Mouse (Mus musculus) heart, embryonic 14.5 days (tissue): ENCODE data around the gene Osbpl10. TPM values are rescaled to one million over a fixed set of nuclear protein-coding genes. Genes with fewer than 3 reads are reported as not detected.
"Not testable (repeated sequence)": the region's sequence is repeated elsewhere in the genome, so short reads cannot be mapped to it uniquely, and the experiment has no call there.

ENCODE experiments used
- ATAC-seq: fragments of 200-750 bp; cut with Nextera tagmentation; 2 replicates; pipeline ENCODE4 v1.8.0; 2017; ENCODE audit warnings: low read depth, moderate TSS enrichment; ENCODE audit not compliant: insufficient number of reproducible peaks, insufficient read depth, low FRiP score
- H3K27ac ChIP-seq, 2 experiments: fragments of 200-500 bp in 1 of 2; fragments of 300-500 bp in 1 of 2; sonication (generic) in 1 of 2; replicated peaks in 1 of 2; 2 replicates each; pipeline ENCODE4 v1.5.1; 2012 to 2014; ENCODE audit warnings: low read depth in 2 of 2, low read length in 2 of 2, control low read depth in 1 of 2, mild to moderate bottlenecking in 1 of 2, mixed read lengths in 1 of 2; ENCODE audit not compliant: control insufficient read depth in 1 of 2, insufficient read depth in 1 of 2
- H3K27me3 ChIP-seq: fragments of 300-500 bp; sonication (generic); 2 replicates; pipeline ENCODE4 v1.6.1; 2014; ENCODE audit warnings: mild to moderate bottlenecking, low read length, control low read depth; ENCODE audit not compliant: control insufficient read depth, insufficient read depth
- H3K36me3 ChIP-seq: fragments of 300-500 bp; sonication (generic); 2 replicates; pipeline ENCODE4 v1.6.1; 2014; ENCODE audit warnings: mild to moderate bottlenecking, control low read depth, low read length, mixed read lengths; ENCODE audit not compliant: control insufficient read depth, insufficient read depth
- H3K4me1 ChIP-seq, 2 experiments: fragments of 200-500 bp in 1 of 2; fragments of 300-500 bp in 1 of 2; sonication (generic) in 1 of 2; 2 replicates each; pipeline ENCODE4 v1.6.1; 2012 to 2014; ENCODE audit warnings: low read length in 2 of 2, control low read depth in 1 of 2, mixed read lengths in 1 of 2; ENCODE audit not compliant: control insufficient read depth in 2 of 2, insufficient read depth in 2 of 2
- H3K4me2 ChIP-seq: fragments of 300-500 bp; sonication (generic); 2 replicates; pipeline ENCODE4 v1.6.1; 2014; ENCODE audit warnings: mild to moderate bottlenecking, low read length
- H3K4me3 ChIP-seq, 2 experiments: fragments of 200-500 bp in 1 of 2; fragments of 300-500 bp in 1 of 2; sonication (generic) in 1 of 2; 2 replicates each; pipeline ENCODE4 v1.5.1; 2012 to 2014; ENCODE audit warnings: low read length in 2 of 2, mild to moderate bottlenecking in 2 of 2, control low read depth in 1 of 2, low read depth in 1 of 2, moderate library complexity in 1 of 2; ENCODE audit not compliant: control insufficient read depth in 1 of 2, insufficient read depth in 1 of 2
- H3K9ac ChIP-seq: fragments of 300-500 bp; sonication (generic); 2 replicates; pipeline ENCODE4 v1.6.1; 2014; ENCODE audit warnings: mild to moderate bottlenecking, low read length
- H3K9me3 ChIP-seq: fragments of 300-500 bp; sonication (generic); 2 replicates; pipeline ENCODE4 v1.6.1; 2016; ENCODE audit warnings: low read length, control low read depth; ENCODE audit not compliant: control insufficient read depth
- WGBS: fragments of 180-500 bp; shearing (Covaris S2); extraction: QIAGEN DNeasy Blood & Tissue Kit; methylation state at CpG from one replicate; pipeline ENCODE4 v1.1.7; 2014; 5-methylcytosine and 5-hydroxymethylcytosine counted together
- polyA plus RNA-seq: library from polyadenylated mRNA; unstranded; fragments of >200 nt; fragmentation: Nextera tagmentation; extraction: Ambion mirVana; gene quantifications from 2 replicates; pipeline ENCODE4 v1.2.1, GENCODE M21; 2014

Osbpl10 gene
- polyA plus RNA-seq, 1 experiment from 2014 or later, result 2.2 TPM

DNA sequence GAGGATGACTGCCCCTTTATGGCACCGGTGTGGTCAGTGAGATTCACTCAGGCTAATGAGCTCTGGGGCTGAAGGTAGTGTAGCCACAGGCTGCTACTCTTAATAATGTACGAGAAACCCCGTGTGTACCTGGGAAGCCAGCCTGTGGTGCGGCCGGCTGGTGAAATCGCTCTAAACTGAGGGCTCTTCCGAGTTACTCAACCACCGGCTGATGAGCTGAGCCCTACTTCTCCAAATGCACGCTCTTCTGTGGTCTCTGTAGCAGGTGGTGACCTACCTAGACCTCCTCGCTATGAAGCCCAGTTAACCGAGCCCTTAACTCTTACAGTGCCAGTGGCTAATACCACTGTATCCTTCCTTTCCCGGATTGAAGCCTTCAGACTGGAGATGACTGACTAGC, 34.0 kb downstream of the Osbpl10 start:
- no peak for ATAC-seq
- Histone ChIP-seq H3K9ac (no peak overlapping the region), H3K4me1 (peaks cover 5 to 15% of the 10 kb centered on the region in 2 experiments; a peak in 2 of 4 replicates), H3K4me3 (no peak overlapping the region), H3K9me3 (peaks cover 9% of the 10 kb centered on the region), H3K27ac (no peak overlapping the region), H3K4me2 (no peak overlapping the region), H3K27me3 (no peaks in the 10 kb centered on the region), H3K36me3 (no peaks in the 10 kb centered on the region)
- WGBS, result 62% methylated on average over 12 of the region's 12 CpGs

DNA sequence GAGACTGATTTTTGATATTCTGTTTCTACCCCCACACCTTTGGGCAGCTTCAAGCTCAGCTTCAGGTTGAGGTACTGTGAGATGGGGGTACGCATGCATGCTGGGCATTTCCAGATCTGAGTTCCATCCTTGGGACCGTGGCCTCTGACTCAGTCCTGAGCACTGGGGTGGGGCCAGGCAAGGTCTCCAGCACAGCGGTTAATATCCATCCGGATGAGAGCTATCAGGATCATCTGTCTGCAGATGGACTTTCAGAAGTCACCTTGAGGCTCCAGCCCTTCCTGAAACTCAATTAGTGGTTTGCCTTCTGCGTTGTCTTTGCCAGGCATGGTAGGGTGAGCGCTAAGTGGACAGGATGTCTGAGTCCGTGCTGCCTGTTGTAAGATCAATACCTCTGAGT, 41.8 kb downstream of the Osbpl10 start:
- Histone ChIP-seq H3K27me3 (no peaks in the 10 kb centered on the region), H3K9ac (no peak overlapping the region), H3K9me3 (no peaks in the 10 kb centered on the region), H3K4me2 (no peak overlapping the region), H3K4me3 (no peak overlapping the region), H3K27ac (no peak overlapping the region), H3K4me1 (peaks cover 13 to 32% of the 10 kb centered on the region in 2 experiments), H3K36me3 (no peaks in the 10 kb centered on the region)
- WGBS, result 86% methylated on average over 7 of the region's 7 CpGs
- no peak for ATAC-seq

DNA sequence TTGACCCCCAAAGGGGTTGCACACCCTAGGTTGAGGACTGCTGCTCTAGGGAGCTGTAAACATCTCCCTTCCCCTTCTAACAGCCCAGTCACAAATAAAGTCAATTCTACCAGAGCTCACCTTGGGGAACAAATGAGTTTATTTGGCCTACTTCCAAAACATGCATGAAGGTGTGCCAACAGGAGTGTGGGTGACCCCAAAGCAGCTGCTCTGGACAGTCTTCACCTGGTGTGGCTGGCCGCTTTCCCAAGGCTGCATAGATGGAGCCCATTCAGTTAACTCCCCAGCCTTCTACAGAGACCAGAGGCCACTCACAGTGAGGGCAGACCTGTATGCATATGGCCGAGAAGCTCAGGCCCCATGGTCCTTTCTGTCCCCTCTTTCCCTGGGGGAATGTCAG, 43.0 kb downstream of the Osbpl10 start:
- no peaks in the 10 kb centered on the region for H3K9me3 ChIP-seq
- peaks cover 13 to 32% of the 10 kb centered on the region in 2 experiments for H3K4me1 ChIP-seq
- H3K27me3 ChIP-seq, result no peaks in the 10 kb centered on the region
- 86% methylated on average over 2 of the region's 2 CpGs for WGBS
- no peak overlapping the region for H3K4me2 ChIP-seq
- no peak overlapping the region for H3K9ac ChIP-seq
- H3K27ac ChIP-seq, result no peak overlapping the region
- no peak overlapping the region for H3K4me3 ChIP-seq
- no peak for ATAC-seq
- H3K36me3 ChIP-seq, result no peaks in the 10 kb centered on the region

DNA sequence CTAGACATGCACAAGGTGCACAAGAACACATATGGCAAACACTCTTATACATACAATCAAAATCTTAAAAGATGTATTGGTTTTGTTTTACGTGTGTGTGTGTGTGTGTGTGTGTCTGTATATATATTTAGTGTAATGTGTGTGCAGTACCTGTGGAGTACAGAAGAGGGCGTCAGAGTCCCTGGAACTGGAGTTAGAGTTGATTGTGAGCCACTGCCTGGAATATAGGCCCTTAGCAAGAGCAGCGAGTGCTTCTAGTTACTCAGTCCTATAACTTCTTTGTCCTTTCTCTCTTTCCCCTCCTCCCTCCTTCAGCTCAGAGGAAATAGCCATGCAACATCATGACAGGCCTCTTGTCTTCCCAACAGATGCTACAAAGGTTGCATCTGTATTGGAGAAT, 44.8 kb downstream of the Osbpl10 start:
- no peak for ATAC-seq
- Histone ChIP-seq H3K4me1 (peaks cover 13 to 32% of the 10 kb centered on the region in 2 experiments), H3K27me3 (no peaks in the 10 kb centered on the region), H3K9ac (no peak overlapping the region), H3K4me3 (no peak overlapping the region), H3K36me3 (no peaks in the 10 kb centered on the region), H3K4me2 (no peak overlapping the region), H3K9me3 (no peaks in the 10 kb centered on the region), H3K27ac (peak overlapping the region in 1 of 2 experiments; percentile 82; a peak in 2 of 4 replicates)
- WGBS, result 84% methylated on average over 3 of the region's 3 CpGs

DNA sequence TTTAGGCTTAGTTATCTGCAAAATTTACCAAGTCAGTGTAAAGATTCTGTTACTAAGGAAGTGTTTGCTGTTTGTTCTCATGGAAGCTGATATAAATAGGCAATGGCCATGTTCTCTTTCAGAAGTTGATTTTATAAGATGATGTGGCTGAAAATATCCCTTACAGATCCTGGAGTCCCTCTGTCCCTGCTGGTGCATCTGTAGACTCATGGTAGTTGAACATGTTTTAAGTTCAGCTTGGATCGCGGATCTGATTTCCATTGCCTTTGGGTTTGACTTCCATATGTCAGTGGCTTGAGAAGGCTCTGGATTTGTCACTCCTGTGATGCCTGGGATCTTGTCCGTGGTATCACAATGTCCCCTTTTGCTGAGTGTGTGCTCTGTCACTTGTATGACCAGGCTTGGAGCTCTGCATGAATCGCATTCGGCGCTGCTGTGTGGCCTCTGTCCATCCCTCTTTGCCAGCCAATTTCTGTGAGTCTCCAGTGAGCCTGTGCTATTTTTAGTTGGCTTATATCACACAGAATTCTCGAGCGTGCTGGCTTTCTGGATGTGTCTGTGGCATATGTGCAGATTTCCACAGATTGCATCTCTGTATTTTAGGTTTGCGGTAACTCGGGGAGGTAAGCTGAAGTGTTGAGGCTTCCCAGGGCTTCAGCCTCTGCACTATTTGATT, 45.5 kb downstream of the Osbpl10 start:
- ATAC-seq, result peak; percentile 32; the same call in 1 of the 2 replicates
- H3K4me2 ChIP-seq, result peak overlapping the region; percentile 59
- WGBS, result 42% methylated on average over 10 of the region's 10 CpGs

DNA sequence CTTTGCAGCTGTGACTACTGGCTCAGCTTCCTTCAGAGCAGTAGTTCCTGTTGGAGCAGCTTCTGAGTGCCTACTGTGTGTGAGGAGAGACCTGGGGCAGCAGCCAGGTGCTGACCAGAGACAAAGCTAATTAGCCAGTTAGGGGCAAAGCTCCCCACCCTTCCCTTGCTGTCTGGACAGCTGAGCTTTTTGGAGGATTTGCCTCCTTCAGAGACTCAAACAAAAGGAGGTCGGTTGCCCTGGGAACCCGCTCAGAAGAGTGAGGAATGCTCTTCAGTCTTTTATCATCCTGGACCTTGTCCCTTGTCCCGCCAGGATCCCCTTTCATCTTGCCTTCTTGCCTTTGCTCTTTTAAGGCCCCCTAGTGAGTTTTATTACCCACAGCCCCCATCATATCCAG, 50.9 kb downstream of the Osbpl10 start:
- H3K4me3 ChIP-seq, result no peak overlapping the region
- no peaks in the 10 kb centered on the region for H3K9me3 ChIP-seq
- no peak overlapping the region for H3K4me2 ChIP-seq
- 21% methylated on average over 3 of the region's 3 CpGs for WGBS
- ATAC-seq, result no peak
- no peaks in the 10 kb centered on the region for H3K36me3 ChIP-seq
- no peaks in the 10 kb centered on the region for H3K27me3 ChIP-seq
- peaks cover 6 to 11% of the 10 kb centered on the region in 2 experiments; a peak in 3 of 4 replicates for H3K4me1 ChIP-seq
- no peak overlapping the region for H3K27ac ChIP-seq
- H3K9ac ChIP-seq, result no peak overlapping the region

More for the DNA sequence above, 45.5 kb downstream of the Osbpl10 start:
- H3K9ac ChIP-seq, result peak overlapping the region; percentile 21; the same call in 1 of the 2 replicates
- peaks cover 13 to 28% of the 10 kb centered on the region in 2 experiments for H3K4me1 ChIP-seq
- no peak overlapping the region; a peak in 1 of 4 replicates for H3K4me3 ChIP-seq
- H3K36me3 ChIP-seq, result no peaks in the 10 kb centered on the region
- H3K9me3 ChIP-seq, result no peaks in the 10 kb centered on the region
- H3K27me3 ChIP-seq, result no peaks in the 10 kb centered on the region
- peak overlapping the region; percentile 60 to 82 for H3K27ac ChIP-seq

DNA sequence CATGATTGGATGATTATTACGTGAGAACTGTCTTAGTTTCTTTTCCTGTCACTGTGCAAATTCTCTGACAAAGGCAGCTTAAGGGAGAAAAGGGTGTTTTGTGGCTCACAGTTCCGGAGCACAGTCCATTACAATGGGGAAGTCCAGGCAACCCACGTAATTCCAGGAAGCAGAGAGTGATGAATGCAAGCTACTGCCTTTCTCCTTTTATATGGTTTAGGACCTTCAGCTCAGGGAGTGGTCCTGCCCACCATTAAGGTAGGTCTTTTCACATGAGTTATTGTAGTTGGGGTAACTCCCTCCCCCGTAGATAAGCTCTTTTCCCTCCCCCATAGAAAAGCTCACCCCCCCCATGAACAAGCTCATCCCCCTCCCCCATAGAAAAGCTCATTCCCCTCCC, 52.2 kb downstream of the Osbpl10 start:
- H3K9ac ChIP-seq, result no peak overlapping the region
- H3K27me3 ChIP-seq, result no peaks in the 10 kb centered on the region
- H3K4me1 ChIP-seq, result peaks cover 0 to 5% of the 10 kb centered on the region in 2 experiments; a peak in 1 of 4 replicates
- no peaks in the 10 kb centered on the region for H3K9me3 ChIP-seq
- no peak overlapping the region for H3K4me3 ChIP-seq
- ATAC-seq, result no peak
- H3K27ac ChIP-seq, result no peak overlapping the region
- no peak overlapping the region for H3K4me2 ChIP-seq
- no peaks in the 10 kb centered on the region for H3K36me3 ChIP-seq
- 87% methylated on average over 4 of the region's 4 CpGs for WGBS

DNA sequence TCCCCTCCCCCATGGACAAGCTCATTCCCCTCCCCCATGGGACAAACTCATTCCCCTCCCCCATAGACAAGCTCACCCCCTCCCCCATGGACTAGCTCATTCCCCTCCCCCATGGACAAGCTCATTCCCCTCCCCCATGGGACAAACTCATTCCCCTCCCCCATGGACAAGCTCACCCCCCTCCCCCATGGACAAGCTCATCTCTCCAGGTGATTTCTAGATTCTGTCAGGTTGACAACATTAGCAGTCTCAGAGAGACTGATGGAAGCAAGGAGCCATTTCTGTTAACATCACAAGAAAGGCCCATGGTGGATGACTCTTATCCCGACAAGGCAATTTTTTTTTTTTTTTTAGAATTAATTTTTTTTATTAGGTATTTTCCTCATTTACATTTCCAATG, 52.7 kb downstream of the Osbpl10 start:
- not testable (repeated sequence) for H3K4me3 ChIP-seq, H3K36me3 ChIP-seq, H3K4me2 ChIP-seq, H3K4me1 ChIP-seq, H3K27me3 ChIP-seq, H3K9ac ChIP-seq, ATAC-seq, H3K27ac ChIP-seq, H3K9me3 ChIP-seq
- 100% methylated on average over 1 of the region's 1 CpGs for WGBS
